Mouse (Mus musculus) spleen, postnatal 36 days (tissue): Measurements from ENCODE around the gene Arntl.
A peak's percentile ranks its signal among the peaks of the same experiment; 100 is the strongest.

Experiments
- DNase-seq, 2 experiments: peaks; one replicate each; pipeline ENCODE4 v3.0.0; 2022; ENCODE audit warnings: low spot score in 2 of 2, mixed read lengths in 1 of 2

Gene Arntl

DNA sequence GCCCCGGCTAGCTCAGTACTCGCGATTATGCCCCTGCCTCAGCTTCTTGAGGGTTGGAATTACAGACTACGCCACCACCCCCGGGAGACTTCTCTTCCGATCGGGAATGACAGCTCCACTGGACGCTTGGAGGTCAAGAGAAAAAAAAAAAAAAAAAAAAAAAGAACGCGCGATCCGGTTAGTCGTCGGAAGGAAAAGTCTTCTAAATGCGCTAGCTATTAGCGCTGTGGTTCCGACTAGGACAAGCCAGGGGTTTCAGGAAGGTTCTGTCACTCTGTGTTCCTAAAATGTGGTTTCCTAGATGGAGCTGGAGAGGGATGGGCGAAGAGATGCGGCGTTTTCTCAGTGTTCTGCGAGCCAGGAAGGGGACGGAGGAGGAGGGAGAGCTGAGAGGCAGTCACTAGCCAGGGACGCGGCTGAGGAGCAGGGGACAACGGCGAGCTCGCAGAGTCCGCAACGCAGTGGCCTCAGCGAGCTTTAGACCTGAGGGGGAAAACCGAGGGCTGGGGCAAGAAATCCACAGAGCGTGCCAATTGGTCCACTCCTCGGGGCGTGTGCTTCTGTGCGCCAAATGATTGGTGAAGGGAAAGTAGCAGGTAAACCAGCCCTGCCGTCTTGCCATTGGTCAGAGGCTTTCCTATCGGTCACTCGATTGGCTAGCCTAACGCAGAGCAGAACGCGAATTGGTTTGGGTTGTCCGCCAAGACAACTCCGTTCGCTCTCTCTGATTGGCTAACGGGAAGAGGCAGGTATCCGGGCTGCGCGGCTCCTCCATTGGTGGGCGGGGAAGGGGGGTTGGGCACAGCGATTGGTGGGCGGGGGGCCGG is at the start of gene Arntl:
Gene Arntl, plus strand, starts transcription at position 822 of the 827 bp plus-strand sequence.
- peak; percentile 94 for DNase-seq

DNA sequence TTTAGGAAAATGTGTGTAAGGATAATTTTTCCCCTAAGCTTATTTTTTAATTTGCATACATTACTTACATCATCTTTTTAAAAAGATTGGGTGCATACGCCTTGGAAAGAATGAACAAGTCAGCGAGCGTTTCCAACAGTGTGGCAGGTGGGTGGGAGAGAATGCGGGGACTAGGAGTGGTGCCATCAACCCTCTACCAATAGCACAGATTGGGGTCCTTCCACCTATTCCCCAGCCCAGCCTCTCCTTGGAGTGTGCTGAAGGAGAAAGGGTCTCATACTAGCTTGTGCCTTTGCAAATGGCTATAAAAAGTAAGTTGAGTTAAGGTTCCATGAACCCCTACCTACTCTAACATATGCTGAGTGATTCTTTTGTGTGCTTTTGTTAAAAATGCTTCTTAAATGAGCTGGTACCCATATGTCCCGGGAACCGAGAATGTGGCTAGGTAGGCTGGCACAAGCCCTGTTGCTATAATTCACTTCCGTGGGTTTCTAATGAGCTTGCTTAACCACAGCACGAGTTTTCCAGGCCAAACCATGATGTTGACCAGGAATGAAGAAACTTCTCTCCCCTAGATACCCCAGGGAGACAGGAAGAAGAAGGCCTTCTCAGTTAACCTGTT is 46.1 kb upstream of the Arntl start:
- DNase-seq, result no peak

GRCm38 (mm10) chr7:113164719-113165118 is 42.5 kb upstream of the Arntl start:
- no peak for DNase-seq

- DNase-seq, result peak in 1 of 2 experiments; percentile 6
These were observed 40.2 kb upstream of the Arntl start for GRCm38 (mm10) chr7:113167092-113167491.

GRCm38 (mm10) chr7:113168609-113169008 is 38.7 kb upstream of the Arntl start:
- no peak for DNase-seq

- DNase-seq, result no peak
These were observed 34.8 kb upstream of the Arntl start for GRCm38 (mm10) chr7:113172425-113172824.

DNA sequence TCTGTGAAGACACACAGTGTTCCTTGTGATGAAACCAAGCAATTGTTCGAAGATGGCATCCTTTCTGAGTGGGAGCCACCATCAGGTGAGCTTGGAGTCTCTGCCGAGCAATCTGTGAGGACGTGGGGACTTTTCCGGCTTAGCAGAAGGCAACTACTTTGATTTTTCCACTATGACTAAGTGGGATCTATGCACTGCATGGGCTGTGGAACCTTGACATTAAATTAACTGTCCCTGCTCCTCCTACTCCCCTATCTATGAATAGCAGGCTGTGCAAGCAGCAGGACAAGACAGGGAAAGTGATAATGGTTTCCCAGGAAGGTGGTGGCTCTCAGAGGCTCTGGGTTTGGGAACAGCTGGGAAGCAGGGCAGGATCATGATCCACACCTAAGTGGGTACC is 31.8 kb upstream of the Arntl start:
- no peak for DNase-seq

- no peak for DNase-seq
These were observed 29.2 kb upstream of the Arntl start for GRCm38 (mm10) chr7:113178073-113178472.

DNA sequence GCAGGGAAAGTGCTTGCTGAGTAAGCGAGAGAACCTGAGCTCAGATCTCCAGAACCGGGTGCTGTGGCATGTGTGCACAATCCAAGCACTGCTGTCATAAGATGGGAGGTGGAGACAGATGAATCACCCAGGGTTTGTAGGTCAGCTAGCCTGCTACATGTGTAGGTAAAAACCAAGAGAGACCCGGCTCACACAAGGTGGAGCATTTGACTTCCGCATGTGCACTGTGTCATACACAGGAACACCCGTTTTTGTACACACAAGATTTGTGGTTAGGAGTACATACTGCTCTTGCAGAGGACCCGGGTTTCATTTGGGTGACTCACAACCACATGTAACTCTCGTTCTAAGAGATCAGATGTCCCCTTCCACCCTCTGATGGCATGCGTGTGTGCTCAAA is 23.5 kb upstream of the Arntl start:
- no peak for DNase-seq

- no peak for DNase-seq
These were observed 22.2 kb upstream of the Arntl start for GRCm38 (mm10) chr7:113185056-113185455.

DNA sequence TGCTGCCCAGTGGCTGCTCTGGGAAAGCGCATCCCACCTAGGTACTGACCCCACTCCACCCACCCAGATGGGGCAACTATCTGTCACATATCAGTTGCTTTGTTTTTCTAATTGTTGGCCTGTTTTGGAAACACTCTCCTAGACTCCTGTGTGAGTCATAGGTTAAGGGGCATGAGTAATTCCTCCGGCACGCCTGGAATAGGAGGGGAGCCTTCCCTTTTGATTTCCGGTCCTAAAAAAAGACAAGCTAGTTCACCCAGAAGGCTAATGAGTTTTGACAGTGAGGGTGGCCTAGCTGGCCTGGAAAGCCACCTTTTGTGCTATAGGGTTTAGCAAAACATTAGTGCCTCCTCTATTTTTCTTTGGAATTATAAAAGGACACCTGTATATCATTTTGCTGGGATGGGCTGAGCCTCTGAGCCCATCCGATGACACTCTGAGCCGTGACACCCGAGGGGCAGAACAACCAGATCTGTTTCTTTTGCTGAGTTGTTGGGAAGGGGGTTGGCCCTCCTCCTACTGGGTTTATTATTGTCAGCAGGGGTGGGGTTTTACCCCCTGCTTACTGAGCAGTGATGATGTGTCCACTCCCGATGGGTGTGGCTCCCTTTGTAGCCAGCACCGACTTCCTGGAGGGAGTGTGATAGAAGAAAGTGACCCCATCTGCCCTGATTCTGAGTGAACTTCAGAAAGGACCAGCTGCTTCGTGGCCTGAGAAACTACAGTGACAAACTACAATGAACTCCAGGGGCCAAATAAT is 21.0 kb upstream of the Arntl start:
- DNase-seq, result no peak

DNA sequence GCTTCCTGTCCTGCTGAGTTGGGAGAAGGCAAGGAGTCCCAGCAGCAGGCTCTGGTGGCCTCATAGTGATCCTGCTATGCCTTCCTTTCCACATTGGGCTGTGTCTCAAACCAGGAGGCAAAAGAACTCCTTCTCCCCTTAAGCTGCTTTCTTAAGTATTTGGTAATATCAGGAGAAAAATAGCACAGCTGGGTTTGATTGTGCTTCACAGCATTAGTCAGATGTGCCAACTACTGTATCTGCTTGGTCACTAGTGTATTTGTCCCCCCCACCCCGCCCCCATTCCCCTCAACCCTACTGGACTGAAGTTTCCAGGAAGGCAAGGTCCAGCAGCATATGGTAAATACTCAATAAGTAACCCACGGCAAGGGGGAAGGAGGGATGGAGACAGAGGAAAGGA is 19.2 kb upstream of the Arntl start:
- no peak for DNase-seq

GRCm38 (mm10) chr7:113188566-113188965 is 18.7 kb upstream of the Arntl start:
- DNase-seq, result no peak

GRCm38 (mm10) chr7:113191787-113192186 is 15.5 kb upstream of the Arntl start:
- no peak for DNase-seq

- DNase-seq, result no peak
These were observed 14.4 kb upstream of the Arntl start for GRCm38 (mm10) chr7:113192714-113193365.

- DNase-seq, result no peak
These were observed 13.4 kb upstream of the Arntl start for GRCm38 (mm10) chr7:113193872-113194271.

DNA sequence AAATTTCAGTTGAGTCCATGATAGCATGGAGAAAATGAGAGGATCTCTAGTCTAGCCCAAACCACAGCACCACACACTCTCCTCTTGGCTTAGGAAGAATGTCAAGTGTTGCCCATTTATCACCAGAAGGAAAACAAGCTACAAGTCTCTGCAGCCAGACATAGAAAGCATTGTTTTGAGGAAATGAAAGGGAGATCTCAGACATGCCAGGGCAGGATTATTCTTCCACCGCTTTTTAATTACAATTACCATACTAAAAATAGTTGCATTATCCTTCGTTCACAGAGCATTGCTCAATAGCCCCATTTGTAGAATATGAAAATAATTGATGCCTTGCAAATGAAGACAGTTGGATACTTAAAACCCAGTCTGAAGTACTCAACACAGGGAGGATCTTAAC is 12.0 kb upstream of the Arntl start:
- DNase-seq, result no peak

- DNase-seq, result no peak
These were observed 11.1 kb upstream of the Arntl start for GRCm38 (mm10) chr7:113196171-113196570.

DNA sequence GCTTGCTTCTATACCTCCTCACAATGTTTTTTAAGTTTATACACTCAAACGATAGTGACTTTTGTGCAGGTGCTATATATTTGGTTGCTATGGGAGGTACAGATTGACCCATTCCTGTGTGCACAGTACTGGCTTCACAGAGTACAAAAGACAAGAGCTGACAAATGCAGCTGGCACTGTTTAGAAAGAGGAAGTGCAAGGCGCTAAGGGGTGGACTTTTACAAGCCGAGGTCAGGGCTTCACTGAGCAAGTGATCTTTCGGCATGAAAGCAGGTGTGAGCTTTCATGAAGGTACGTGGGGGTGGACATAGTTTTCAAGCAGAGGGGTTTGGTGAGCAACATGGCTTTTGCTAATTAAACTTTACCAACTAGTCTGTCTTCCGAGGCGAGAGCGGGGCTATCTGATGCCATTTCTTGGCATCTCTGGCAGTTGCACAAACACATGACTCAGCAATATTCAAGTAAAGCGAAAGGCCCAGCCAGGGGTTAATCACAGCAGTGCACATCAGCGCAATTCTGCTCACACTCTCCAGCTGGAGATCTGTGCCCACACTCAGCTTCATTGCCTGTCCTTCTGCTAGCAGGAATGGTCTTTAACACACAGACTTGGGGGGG is 10.0 kb upstream of the Arntl start:
- DNase-seq, result peak; percentile 36 to 46

- DNase-seq, result no peak
These were observed 5.7 kb upstream of the Arntl start for GRCm38 (mm10) chr7:113201584-113201983.
